Mouse (Mus musculus): ENCODE results near the gene Cct5.

DNA sequence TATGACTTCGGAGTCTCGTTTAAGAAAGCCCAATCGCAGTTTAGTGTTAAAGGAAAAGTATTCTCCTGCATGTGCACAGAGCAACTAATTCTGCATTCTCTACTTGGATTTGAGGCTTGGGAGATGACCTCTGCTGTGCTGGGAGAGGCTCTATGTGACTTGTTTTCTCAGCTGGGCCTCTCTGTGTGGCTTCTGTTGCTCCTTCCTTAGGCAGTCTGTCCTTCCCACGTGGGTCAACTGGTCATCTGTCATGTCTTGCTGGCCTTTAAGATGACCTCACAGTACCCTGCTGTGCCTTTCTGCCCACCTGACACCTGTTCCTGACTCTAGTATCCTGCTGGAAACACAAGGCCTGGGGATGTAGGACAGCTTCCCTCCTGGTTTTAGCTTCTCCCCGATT, 25.5 kb downstream of the Cct5 start:
- no peak for TF ChIP-seq USF1 (IDR thresholded peaks at IDR 0.05; ENCODE audit: low read depth)
- no peak for TF ChIP-seq CTCF (IDR thresholded peaks at IDR 0.05; ENCODE audit: control insufficient read depth, insufficient read depth, insufficient read length)
- no peak for TF ChIP-seq MAX (IDR thresholded peaks at IDR 0.05)
